Mouse (Mus musculus) E14TG2a.4 (cell line): ENCODE results near the gene Lect2.

Experiments used
- CTCF ChIP-seq: conservative IDR thresholded peaks from 2 replicates; pipeline ENCODE4 v1.5.1; 2014; ENCODE audit warnings: low read length
- POU5F1 ChIP-seq: IDR thresholded peaks from 2 replicates; pipeline ENCODE4 v1.6.1; 2014; ENCODE audit warnings: low read length, borderline replicate concordance

DNA sequence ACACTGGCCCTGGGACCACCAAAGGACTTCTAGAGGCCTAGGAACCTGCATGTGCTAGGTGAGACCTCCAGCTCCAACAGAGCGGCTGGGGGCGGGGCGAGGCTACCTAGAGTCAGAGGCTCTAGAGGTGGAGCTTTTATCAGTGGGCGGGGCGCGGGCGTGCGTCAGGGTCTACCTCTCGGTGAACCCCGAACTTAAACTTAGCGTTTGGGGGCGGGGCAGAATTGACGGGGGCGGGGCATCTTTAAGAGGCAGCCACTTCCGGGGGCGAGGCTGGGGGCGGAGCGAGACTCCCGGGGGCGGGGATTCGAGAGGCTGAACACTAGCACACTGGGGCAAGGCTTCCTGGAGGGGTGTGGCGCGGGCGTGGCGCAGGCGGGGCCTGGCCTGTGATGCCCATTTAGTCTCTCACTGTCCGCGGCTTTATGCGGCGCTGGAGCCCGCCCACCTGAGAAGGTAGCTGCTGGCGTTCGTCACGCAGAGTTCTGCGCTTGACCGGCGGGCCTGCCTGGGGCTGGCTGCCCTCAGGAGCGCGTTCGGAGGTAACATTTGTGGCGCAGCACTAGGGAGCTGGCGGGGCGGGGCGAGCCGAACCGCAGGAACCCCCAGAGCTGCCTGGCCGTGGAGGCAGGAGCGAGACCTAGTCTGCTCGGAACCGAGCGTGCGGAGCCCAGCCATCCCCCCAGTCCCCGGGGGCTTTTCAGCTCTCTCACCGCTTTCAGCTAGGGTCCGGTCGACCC is 26.1 kb downstream of the Lect2 start, which contains the start of gene Fbxl21:
- TF ChIP-seq CTCF (no peak), POU5F1 (no peak)
